Mouse (Mus musculus): Measurements from ENCODE around the gene Rin2.
A peak's percentile ranks its signal among the peaks of the same experiment; 100 is the strongest.

Rin2 gene

DNA sequence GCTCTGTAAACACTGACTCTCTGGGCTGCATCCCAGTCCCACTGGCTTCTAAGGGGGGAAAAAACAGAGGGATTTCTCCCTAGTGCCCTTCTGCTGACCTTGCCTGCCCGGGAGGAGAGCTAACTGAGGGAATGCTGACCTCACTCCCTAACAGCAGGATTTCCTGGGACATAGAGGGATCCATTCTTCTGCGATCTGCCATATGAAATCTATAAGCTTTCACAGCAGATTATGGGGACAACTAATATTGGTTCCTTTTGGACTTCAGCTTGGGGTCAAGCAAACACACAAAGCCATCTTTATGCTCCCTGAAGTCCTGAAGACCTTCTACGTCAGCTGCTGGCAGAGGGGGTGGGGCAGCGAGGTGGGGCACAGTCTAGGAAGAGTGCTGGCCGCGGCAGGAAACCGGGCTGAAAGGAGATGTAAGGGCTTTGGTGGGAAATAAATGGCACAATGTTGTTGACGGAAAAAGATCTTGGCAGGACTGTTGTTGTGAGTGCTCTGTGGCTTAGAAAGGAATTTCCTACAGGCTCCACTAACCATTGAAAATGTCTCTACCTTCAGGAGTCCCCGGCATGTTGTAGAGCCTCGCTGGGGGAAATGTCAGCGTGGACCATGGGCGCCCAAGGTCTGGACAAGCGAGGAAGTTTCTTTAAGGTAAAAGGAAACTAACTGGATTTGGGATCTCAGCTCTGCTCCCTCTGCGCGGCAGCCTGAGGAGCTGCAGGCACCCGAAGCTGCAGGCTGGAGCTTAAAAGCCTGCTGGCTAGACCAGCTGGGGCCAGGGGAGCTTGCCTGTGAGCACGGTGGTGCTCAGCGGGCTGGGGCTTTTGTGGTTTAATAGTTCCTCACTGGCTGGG is 111.0 kb downstream of the Rin2 start:
- DNase-seq (ENCODE audit: low spot score in 2 of 2): peak; percentile 42 to 46

- no peak for DNase-seq (ENCODE audit: low spot score in 2 of 2)
These were observed 111.6 kb downstream of the Rin2 start for GRCm38 (mm10) chr2:145786618-145786932.

GRCm38 (mm10) chr2:145787486-145787885 is 112.5 kb downstream of the Rin2 start:
- no peak for DNase-seq (ENCODE audit: low spot score in 2 of 2)

- no peak for DNase-seq (ENCODE audit: low spot score in 2 of 2)
These were observed 113.7 kb downstream of the Rin2 start for GRCm38 (mm10) chr2:145788562-145789346.

- no peak for DNase-seq (ENCODE audit: low spot score in 2 of 2)
These were observed 118.7 kb downstream of the Rin2 start for GRCm38 (mm10) chr2:145793702-145794101.

DNA sequence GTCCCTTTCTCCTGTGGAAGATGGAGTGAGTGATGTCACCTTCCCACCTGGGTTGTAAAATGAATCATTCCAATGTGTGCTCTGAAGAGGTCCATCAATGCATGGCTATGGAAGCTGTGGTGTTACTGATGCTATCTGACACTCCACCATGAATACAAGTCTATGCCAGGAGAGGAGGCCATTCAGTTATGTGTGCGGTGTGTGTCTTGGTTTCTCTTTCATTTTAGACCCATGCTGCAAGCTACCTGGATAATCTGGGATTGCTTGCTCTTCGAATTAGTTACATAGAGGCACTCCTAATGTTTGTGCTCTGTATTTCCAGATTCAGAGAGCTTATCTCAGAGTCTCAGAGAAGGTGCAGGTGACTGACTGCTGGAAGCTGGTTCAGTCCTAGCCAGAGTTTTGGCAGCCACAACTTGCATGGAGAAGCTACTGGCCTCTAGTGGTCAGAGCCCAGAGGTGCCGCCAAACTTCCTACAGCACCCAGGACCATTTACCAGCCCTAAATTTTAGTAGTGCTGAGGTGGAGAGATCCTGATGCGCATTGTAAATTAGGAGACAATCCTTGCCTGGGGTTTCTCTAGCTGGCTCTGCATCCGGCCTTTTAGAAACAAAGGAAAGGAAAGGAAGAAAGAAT is 119.4 kb downstream of the Rin2 start:
- DNase-seq (ENCODE audit: low spot score in 2 of 2): peak; percentile 43 to 62

DNA sequence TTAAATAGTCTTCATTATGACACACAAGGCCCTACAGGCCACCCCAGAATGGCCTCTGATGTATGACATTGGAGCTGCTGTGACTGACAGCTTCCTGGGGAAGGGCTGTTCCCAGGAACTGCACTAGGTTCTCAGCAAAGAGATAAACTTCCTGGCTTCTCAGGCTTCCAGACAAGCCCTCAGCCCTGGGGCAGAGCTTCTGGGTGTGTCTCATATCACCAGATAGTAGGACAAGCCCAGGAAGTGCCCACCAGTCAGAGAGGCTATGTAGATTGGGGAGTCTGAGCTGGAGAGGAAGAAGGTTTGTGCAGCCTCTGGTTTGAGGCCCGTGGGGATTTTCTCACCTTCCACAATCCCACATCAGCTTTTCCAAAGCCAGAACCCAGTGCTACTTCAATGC is 122.8 kb downstream of the Rin2 start:
- DNase-seq (ENCODE audit: low spot score in 2 of 2): no peak

- DNase-seq (ENCODE audit: low spot score in 2 of 2): no peak
These were observed 123.9 kb downstream of the Rin2 start for GRCm38 (mm10) chr2:145798954-145799353.

DNA sequence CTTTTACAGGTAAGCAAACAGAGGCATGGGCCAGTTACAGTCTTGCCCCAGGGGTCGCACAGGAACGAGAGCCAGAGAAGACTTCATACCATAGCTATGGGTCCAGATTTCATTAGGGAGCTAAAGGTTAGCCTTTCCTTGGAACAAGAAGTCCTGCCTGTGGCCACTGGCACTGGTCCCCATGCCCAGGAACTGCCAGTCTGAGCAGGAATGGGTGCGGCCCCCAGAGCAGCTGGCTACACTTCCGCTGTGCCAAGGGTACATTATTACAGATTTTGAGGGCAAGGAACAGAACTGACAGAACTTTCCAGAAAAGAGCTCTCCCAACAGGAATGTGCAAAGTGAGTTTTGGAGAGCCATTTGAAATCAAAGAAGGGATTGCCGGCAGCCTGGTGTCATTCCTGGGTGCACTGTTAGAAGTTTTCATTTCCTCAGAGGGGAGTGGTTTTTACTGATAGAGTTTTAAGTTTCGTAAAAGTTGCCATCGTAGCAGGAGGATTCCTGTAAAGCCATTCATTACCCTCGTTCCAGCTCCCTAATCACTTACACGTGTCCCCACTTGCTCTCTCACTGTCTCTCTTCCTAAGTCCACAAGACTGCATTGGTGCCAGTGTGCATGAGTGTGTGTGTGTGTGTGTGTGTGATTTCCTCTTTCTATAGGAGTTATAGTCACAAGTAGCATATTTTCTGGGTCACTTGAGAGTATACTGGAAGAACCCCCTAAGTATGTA is 126.5 kb downstream of the Rin2 start:
- peak in 1 of 2 experiments; percentile 59 for DNase-seq (ENCODE audit: low spot score in 2 of 2)

DNA sequence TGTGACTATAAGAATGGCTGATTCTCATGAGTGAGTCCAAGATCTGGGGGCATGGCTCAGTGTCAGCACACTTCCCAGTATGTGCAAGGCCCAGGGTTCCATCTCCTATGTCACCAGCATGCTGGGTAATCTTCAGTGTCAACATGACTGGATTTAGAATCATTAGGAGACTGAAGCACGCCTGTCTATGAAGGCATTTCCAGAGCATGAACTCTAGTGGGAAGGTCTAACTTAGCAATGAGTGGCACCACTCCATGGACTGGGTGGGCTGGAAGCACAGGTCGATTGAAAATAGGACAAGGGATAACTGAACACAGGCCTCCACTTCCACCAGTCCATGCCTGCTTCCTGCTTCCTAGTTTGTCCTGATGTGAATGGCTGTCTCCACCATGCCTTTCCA is 127.6 kb downstream of the Rin2 start:
- no peak for DNase-seq (ENCODE audit: low spot score in 2 of 2)

GRCm38 (mm10) chr2:145803822-145804342 is 128.9 kb downstream of the Rin2 start:
- no peak for DNase-seq (ENCODE audit: low spot score in 2 of 2)

DNA sequence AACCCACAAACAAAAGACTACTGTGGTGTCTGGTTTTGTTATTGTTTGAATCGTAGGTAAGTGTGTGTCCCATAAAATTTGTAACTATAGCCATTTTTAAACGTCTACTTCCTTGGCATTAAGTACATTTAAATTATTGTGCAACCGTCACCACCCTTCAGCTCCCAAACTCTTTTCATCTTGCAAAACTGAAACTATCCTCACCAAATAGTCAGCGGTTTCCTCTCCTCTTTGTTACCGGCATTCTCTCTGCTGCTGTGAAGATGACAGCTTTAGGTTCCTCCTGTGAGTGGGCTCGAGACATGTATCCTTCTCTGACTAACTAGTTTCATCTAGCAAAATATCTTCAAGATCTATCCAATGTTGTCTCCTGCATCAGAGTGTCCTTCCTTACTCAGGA is 129.5 kb downstream of the Rin2 start:
- no peak for DNase-seq (ENCODE audit: low spot score in 2 of 2)

GRCm38 (mm10) chr2:145807276-145807675 is 132.3 kb downstream of the Rin2 start:
- DNase-seq (ENCODE audit: low spot score in 2 of 2): no peak

GRCm38 (mm10) chr2:145808251-145808650 is 133.2 kb downstream of the Rin2 start:
- DNase-seq (ENCODE audit: low spot score in 2 of 2): no peak

DNA sequence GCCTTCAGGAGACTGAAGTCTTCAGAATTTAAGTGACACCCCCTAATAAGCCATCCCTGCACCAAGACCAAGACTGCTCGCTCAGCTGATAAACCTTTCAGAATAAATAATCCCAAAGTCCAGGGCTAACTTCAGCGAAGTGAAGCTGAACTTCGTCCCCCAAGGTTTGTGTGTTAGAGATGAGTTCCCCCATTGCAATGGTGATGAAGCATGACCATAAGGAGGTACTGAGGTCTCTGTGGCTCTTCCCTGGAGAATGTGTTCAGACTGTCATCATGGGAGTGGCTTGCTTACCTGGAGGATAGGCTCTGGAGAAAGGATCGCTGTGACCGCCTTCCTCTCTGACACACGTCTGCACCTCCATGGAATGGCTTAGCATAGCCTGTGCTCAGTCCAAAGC is 133.7 kb downstream of the Rin2 start:
- no peak for DNase-seq (ENCODE audit: low spot score in 2 of 2)

GRCm38 (mm10) chr2:145810676-145811075 is 135.7 kb downstream of the Rin2 start:
- no peak for DNase-seq (ENCODE audit: low spot score in 2 of 2)

DNA sequence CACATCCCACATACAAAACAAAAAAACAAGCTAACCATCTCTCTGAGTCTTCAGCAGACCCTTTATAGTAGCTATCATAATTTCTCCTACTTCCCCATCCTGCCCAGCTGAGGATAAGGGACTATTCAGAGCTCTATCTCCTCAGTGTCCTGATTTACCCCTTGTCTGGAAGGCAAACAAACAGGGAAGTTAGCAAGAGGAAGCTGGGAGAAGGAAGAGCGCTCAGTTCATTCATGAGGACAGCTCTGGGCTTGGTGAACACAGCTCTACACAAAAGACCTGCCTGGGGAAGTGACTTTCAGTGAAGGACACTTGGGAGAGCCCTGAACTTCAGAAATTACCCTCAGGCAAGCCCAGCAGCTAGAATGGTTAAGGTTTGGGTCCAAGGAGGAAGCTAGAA is 137.8 kb downstream of the Rin2 start:
- DNase-seq (ENCODE audit: low spot score in 2 of 2): no peak

DNA sequence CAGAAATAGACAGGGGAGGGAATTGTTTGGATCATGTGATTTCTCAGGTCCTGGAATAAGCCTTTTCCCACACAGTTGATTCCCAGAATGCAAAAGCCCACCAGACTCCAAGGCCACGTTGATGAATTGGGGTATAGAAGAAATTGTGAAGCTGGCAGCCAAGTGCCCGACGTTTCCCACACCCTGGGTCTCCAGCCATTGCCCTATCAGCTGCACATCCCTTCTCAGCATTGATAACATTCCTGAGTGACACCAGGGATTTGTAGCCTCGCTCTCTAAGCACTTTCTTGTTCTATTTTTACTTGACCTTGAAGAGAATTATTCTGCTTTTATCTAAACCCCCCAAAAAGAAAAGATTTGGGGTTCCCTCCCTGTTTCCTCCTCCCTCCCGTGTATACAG is 142.2 kb downstream of the Rin2 start:
- no peak for DNase-seq (ENCODE audit: low spot score in 2 of 2)

- DNase-seq (ENCODE audit: low spot score in 2 of 2): peak in 1 of 2 experiments; percentile 45
These were observed 147.2 kb downstream of the Rin2 start for GRCm38 (mm10) chr2:145822013-145822782.

- DNase-seq (ENCODE audit: low spot score in 2 of 2): peak; percentile 52 to 77
These were observed 148.0 kb downstream of the Rin2 start for GRCm38 (mm10) chr2:145822783-145823729.

Data from urinary bladder, postnatal 36 days (tissue).